Mouse (Mus musculus) heart, adult 2 months (tissue): ENCODE data around the gene Klc1. TPM values are rescaled to one million over a fixed set of nuclear protein-coding genes. Genes with fewer than 3 reads are reported as not detected.
A peak's percentile ranks its signal among the peaks of the same experiment; 100 is the strongest.

ENCODE experiments used
- DNase-seq, 2 experiments: peaks; one replicate each; pipeline ENCODE4 v3.0.0; 2021
- H3K27ac ChIP-seq: fragments of 200-600 bp; 2 replicates; pipeline ENCODE4 v1.8.1; 2022
- H3K27me3 ChIP-seq: fragments of 200-500 bp; 2 replicates; pipeline ENCODE4 v1.6.1; 2012; ENCODE audit warnings: mild to moderate bottlenecking, low read length, inconsistent platforms, mixed read lengths; ENCODE audit not compliant: control insufficient read depth, insufficient read depth
- H3K36me3 ChIP-seq: fragments of 200-500 bp; 2 replicates; pipeline ENCODE4 v1.6.1; 2012; ENCODE audit warnings: low read length, inconsistent platforms; ENCODE audit not compliant: control insufficient read depth, insufficient read depth
- H3K4me1 ChIP-seq: fragments of 200-500 bp; 2 replicates; pipeline ENCODE4 v1.6.1; 2011; ENCODE audit warnings: low read length; ENCODE audit not compliant: control insufficient read depth, insufficient read depth
- H3K4me3 ChIP-seq: fragments of 200-600 bp; 2 replicates; pipeline ENCODE4 v1.8.1; 2022
- H3K79me2 ChIP-seq: fragments of 200-500 bp; replicated peaks from 2 replicates; pipeline ENCODE4 v1.6.1; 2012; ENCODE audit warnings: mild to moderate bottlenecking, inconsistent platforms, low read length, moderate library complexity, mixed read lengths; ENCODE audit not compliant: control insufficient read depth, insufficient read depth
- H3K9ac ChIP-seq: fragments of 200-500 bp; 2 replicates; pipeline ENCODE4 v1.6.1; 2012; ENCODE audit warnings: low read depth, mild to moderate bottlenecking, control low read depth, inconsistent platforms, low read length, mixed read lengths
- CTCF ChIP-seq: fragments of 200-600 bp; IDR thresholded peaks from 2 replicates; pipeline ENCODE4 v1.8.1; 2022; ENCODE audit warnings: antibody characterized with exemption, mild to moderate bottlenecking, moderate library complexity
- EP300 ChIP-seq: fragments of 200-500 bp; IDR thresholded peaks from 2 replicates; pipeline ENCODE4 v1.6.1; 2011; ENCODE audit warnings: low read depth, low read length, control low read depth; ENCODE audit not compliant: insufficient read depth
- POLR2A ChIP-seq: fragments of 200-500 bp; IDR thresholded peaks from 2 replicates; pipeline ENCODE4 v1.6.1; 2011; ENCODE audit warnings: mild to moderate bottlenecking, low read depth, low read length, control low read depth; ENCODE audit not compliant: insufficient read depth
- WGBS: fragments of 180-500 bp; shearing (Covaris S2); methylation state at CpG from one replicate; pipeline ENCODE4 v1.1.7; 2018; 5-methylcytosine and 5-hydroxymethylcytosine counted together
- intact Hi-C: fragments of 180-260 bp; cut with DNase I; formaldehyde crosslinking; loops from one replicate; pipeline ENCODE4 v1.15.1; 2025
- polyA plus RNA-seq: library from polyadenylated mRNA; depleted of rRNA; stranded (reverse); fragments of >200 nt; gene quantifications from 2 replicates; pipeline ENCODE4 v1.2.3, GENCODE M21; 2012
- total RNA-seq, 2 experiments: library from RNA; stranded (reverse); gene quantifications; 2 replicates each; pipeline ENCODE4 v1.2.3; 2021

Klc1 gene
- total and polyA plus RNA-seq, 3 experiments = 80.8 to 83.9 (median 83.8) TPM

GRCm38 (mm10) chr12:111760306-111760908 is 1.8 kb downstream of the Klc1 start:
- Histone ChIP-seq H3K4me3 (peak overlapping the region; percentile 88), H3K27ac (peak overlapping the region; percentile 96), H3K27me3 (no peaks in the 10 kb centered on the region), H3K36me3 (peaks cover 4% of the 10 kb centered on the region), H3K4me1 (peaks cover 20% of the 10 kb centered on the region), H3K79me2 (peaks cover 21% of the 10 kb centered on the region), H3K9ac (no peak overlapping the region)
- TF ChIP-seq EP300 = no peak
- no peak for TF ChIP-seq CTCF
- no peak for TF ChIP-seq POLR2A
- 42% methylated on average over 7 of the region's 7 CpGs for whole genome bisulfite sequencing
- intact Hi-C loops = no loop called here
- no peak for DNase-seq

GRCm38 (mm10) chr12:111762620-111763280 is 4.1 kb downstream of the Klc1 start:
- WGBS = 85% methylated on average over 13 of the region's 13 CpGs
- peaks cover 26% of the 10 kb centered on the region for H3K4me1 ChIP-seq

GRCm38 (mm10) chr12:111766313-111767236 is 7.9 kb downstream of the Klc1 start:
- 37% methylated on average over 16 of the region's 16 CpGs for WGBS
- no peaks in the 10 kb centered on the region for H3K27me3 ChIP-seq
- peaks cover 33% of the 10 kb centered on the region for H3K4me1 ChIP-seq
- DNase-seq = no peak
- intact Hi-C loops = no loop called here
- H3K27ac ChIP-seq = peak overlapping the region; percentile 24
- peaks cover 3% of the 10 kb centered on the region; the same call in 1 of the 2 replicates for H3K36me3 ChIP-seq
- no peak overlapping the region; the same call in 1 of the 2 replicates for H3K4me3 ChIP-seq
- TF ChIP-seq POLR2A (no peak), EP300 (no peak)
- H3K9ac ChIP-seq = no peak overlapping the region
- H3K79me2 ChIP-seq = peaks cover 17% of the 10 kb centered on the region

More at GRCm38 (mm10) chr12:111762620-111763280, 4.1 kb downstream of the Klc1 start:
- no peak for DNase-seq
- Histone ChIP-seq H3K36me3 (peaks cover 4% of the 10 kb centered on the region), H3K79me2 (peaks cover 22% of the 10 kb centered on the region), H3K9ac (no peak overlapping the region), H3K4me3 (no peak overlapping the region), H3K27ac (no peak overlapping the region), H3K27me3 (no peaks in the 10 kb centered on the region)
- intact Hi-C loops = no loop called here
- no peak for TF ChIP-seq CTCF
- no peak for TF ChIP-seq POLR2A
- no peak for TF ChIP-seq EP300

- H3K36me3 ChIP-seq = peaks cover 3% of the 10 kb centered on the region; the same call in 1 of the 2 replicates
- H3K27ac ChIP-seq = no peak overlapping the region
- H3K79me2 ChIP-seq = peaks cover 9% of the 10 kb centered on the region
- H3K4me3 ChIP-seq = no peak overlapping the region
- no peak for DNase-seq
- intact Hi-C loops = no loop called here
- H3K27me3 ChIP-seq = no peaks in the 10 kb centered on the region
- H3K9ac ChIP-seq = no peak overlapping the region
- peaks cover 23% of the 10 kb centered on the region for H3K4me1 ChIP-seq
- TF ChIP-seq CTCF (no peak), EP300 (no peak), POLR2A (no peak)
- 78% methylated on average over 10 of the region's 10 CpGs for WGBS
Observed at GRCm38 (mm10) chr12:111768322-111768928, 9.8 kb downstream of the Klc1 start.

- peak; percentile 71 to 75 for DNase-seq
- Histone ChIP-seq H3K36me3 (peaks cover 3% of the 10 kb centered on the region; the same call in 1 of the 2 replicates), H3K4me3 (no peak overlapping the region), H3K9ac (no peak overlapping the region), H3K27me3 (no peaks in the 10 kb centered on the region), H3K4me1 (peaks cover 20% of the 10 kb centered on the region), H3K79me2 (peaks cover 10% of the 10 kb centered on the region), H3K27ac (peak overlapping the region; percentile 29)
- 18% methylated on average over 10 of the region's 10 CpGs for WGBS
- intact Hi-C loops = no loop called here
- TF ChIP-seq CTCF = peak; percentile 67
- no peak for TF ChIP-seq EP300
Observed at GRCm38 (mm10) chr12:111769306-111769705, 10.7 kb downstream of the Klc1 start.
